Mouse (Mus musculus): ENCODE measurements around the gene Pin1rt1.

- no peak for TF ChIP-seq CTCF (IDR thresholded peaks at IDR 0.05; ENCODE audit: insufficient read depth, low read depth, low read length)
- no peak for TF ChIP-seq POLR2A (IDR thresholded peaks at IDR 0.05; ENCODE audit: insufficient read depth, low read depth, low read length)
Observed at GRCm38 (mm10) chr2:104677326-104677725, 38.9 kb downstream of the Pin1rt1 start.

Measured in olfactory bulb, adult 2 months (tissue).